Mouse (Mus musculus): ENCODE results near the gene Ccdc171. TPM values are rescaled to one million over a fixed set of nuclear protein-coding genes. Genes with fewer than 3 reads are reported as not detected.
"Not testable (repeated sequence)": the region's sequence is repeated elsewhere in the genome, so short reads cannot be mapped to it uniquely, and the experiment has no call there.

Ccdc171 gene
- 1 to 10 TPM; 3.1 to 3.9 TPM for total RNA-seq (2021)
- long read RNA-seq, partial matches to known transcripts: 0 of 3 reads
- long read RNA-seq, other reads (novel, unspliced or antisense): 3 of 3 reads

DNA sequence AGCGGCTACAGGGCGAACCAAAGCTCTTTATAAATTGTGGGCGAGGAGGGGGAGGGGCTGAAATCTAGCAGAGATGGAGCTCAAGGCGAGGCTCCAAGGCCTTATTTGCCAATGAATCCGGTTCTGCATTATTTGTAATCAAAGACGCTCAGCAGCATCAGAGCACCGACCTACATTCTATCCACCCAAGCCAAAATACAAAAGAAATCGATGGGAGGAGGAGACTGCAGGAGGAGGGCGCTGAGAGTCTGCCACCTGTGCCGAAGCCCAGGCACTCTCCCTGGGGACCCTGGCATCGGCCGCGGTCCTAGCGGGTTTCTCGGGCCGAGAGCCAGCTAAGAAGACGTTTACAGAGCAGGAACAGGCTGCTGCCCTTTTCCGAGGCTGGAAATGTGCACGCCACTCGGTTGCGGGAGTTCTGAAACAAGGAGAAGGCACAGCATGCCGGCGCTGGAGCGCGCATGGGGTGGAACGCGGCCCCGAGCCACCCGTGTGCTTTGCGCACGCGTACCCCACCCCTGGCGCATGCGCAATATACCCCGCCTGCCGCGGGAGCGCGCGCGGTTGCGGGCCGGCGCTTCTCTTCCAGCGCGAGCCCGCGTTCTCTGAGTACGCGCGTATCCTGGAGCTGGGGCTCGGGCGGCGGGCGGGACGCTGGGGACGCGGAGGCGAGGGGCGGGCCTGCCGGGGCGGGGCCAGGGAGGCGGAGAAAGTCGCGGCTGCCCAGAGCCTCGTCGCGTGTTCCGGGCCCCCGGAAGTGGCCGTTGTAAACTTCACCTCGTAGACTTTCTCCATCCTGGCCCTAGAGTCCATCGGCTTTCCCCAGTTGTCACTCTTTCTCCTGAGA is at the start of gene Ccdc171:
Gene Ccdc171, plus strand, starts transcription at position 703 of the 847 bp plus-strand sequence.
- peak; percentile 91 to 96 for DNase-seq (ENCODE audit: low spot score in 2 of 2)

DNA sequence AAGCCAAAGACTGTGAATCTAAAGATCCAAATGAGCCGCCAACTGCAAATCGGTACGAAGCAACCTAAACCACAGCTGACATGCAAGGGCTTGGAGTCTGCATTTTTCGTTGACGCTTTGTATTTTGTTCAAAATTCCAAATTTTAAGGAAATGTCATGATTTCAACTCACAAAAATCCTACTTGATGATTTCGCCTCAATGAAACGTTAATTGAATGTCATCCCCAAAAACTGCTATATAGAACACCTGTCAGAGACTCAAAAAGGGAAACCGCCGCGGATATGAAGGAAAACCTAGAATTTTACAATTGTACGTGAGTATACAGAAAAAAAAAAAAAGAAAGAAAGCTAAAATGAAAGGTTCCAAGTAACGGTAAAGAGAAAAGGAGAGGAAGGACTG is 40.1 kb upstream of the Ccdc171 start:
- no peak for DNase-seq (ENCODE audit: low spot score in 2 of 2)

DNA sequence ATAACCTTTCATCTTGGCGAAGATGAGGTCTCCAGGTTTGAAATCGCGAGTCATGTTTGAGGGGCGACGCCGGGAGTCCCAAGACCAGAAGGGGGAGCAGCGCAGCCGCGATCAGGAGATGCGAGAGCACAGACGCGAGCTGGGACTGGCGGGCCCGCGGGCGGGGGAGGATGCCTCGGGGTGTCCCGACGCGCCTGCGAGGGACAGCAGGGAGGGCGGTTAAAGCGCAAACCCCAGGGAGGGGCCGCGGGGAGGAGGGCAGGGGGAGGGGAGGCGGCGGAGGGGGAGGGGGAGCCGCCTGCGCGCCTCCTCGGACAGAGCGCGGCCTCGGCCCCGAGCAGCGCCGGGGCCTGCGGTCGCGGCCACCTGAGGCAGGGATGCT is 39.6 kb upstream of the Ccdc171 start:
- DNase-seq (ENCODE audit: low spot score in 2 of 2): peak; percentile 85 to 92

DNA sequence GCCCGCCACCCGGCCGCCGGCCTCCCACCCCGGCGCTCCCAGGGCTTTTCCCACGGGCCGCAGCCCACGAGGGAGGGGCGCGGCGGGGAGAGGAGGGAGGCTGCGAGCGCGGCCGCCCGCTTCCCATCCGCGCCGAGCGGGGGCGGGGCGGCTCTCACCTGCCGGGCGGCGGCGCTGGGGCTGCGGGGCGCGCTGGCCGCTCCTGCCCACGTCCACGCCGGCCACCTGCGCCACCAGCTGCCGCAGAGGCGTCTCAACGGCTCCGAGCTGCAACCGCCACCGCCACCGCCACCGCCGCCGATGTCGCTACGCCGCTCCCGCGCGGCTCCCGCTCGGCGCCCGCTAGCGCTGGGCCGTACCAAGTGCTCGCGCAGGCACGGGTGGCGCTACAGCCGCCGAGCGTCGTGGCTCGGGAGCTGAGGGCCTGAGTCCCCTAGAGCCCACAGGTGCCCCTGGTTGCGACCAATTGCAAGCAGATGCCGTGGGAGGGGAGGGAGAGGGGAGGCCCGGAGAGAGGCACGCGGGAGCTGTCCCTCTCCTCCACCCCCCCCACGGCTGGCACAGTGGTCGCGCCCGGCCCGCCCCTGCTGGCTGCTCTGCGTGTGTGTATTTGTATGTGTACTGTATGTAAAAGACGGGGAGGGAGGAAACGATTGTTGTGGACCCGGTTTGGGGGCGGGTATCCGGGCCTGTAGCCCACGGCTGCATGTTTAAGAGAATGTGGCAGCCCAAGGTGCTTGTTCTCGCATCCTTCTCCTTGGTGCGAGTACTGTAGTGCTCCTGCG is 39.0 kb upstream of the Ccdc171 start, which contains the start of gene Psip1:
Gene Psip1, minus strand, starts transcription at position 343 of the 785 bp plus-strand sequence.
- DNase-seq (ENCODE audit: low spot score in 2 of 2): peak; percentile 92 to 93

DNA sequence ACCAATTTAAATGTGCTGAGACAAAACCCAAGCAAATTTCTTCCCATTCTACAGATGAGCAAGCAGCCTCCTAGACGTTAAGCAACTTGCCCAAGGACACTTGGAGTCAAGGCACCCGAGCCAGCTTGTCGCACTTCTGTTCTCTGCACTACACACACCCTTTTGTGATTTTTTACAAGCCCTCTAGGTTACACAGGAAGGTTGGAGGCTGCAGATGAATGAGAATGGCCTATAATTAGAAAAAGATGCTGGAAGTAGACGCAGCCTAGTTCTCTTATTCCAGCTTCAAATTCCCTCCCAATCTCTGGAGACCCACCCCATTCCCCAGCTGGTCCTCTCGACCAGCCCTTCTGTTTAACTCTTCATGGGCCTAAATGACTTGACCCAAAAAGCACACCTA is 36.2 kb upstream of the Ccdc171 start:
- no peak for DNase-seq (ENCODE audit: low spot score in 2 of 2)

DNA sequence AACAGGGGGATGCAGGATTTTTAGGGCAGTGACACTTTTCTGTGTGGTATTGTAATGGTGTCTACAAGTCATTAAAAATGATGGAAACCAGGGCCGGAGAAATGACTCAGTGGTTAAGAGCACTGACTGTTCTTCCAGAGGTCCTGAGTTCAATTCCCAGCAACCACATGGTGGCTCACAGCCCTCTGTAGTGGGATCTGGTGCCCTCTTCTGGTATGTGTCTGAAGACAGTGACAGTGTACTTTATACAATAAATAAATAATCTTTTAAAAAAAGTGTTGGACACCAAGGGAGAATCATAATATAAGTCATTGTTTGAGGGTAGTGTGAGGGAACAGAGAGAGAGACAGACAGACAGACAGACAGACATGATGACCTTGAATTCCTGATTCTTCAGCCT is 32.2 kb upstream of the Ccdc171 start:
- DNase-seq (ENCODE audit: low spot score in 2 of 2): no peak

DNA sequence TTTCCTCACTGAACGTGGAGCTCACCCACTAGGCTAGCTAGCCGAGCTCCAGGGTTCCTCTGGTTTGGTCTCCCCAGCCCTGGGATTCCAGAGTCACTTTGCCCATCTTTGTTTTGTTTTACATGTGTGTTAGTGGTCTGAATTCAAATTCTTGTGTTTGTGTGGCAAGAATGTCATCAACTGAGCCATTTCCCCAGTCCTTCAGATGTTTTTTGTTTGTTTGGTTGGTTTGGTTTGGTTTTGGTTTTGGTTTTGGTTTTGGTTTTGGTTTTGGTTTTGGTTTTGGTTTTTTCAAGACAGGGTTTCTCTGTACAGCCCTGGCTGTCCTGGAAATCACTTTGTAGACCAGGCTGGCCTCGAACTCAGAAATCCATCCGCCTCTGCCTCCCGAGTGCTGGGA is 28.3 kb upstream of the Ccdc171 start:
- DNase-seq (ENCODE audit: low spot score in 2 of 2): not testable (repeated sequence)

DNA sequence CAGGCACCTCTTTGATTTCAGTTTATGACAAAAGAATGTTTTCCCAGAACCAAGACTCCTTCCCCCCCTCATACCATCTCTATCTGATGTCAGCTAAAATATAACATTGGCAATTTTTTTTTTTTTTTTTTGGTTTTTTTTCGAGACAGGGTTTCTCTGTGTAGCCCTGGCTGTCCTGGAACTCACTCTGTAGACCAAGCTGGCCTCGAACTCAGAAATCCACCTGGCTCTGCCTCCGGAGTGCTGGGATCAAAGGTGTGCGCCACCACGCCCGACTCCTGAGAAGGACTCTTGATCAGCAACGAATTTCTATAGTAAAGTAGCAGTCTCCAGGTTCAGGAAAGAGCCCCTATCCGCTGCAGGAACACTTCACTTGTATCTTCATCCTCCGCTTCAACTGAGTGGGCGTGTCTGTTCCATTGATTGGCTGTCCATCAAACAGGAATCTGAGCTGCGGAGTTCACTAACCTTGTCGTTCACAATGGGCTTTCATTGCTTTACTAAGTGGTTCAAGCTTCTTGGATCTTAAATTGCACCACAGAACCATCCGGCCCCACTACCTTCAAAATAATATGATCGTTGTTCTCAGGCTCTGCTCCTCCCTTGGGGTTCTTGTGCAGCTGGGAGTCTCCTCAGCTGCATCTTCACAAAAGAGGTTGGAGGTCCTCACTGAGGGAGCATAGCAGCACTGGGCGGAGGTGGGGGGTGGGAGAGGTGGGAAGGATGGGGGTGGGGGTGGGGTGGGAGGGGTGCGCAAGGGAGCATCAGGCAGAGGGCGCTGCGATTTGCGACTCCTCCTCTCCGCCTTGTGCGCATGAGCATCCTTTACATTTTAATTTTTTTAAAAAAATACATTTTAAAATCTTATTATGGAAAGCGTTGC is 24.9 kb upstream of the Ccdc171 start:
- peak; percentile 15 to 26 for DNase-seq (ENCODE audit: low spot score in 2 of 2)

DNA sequence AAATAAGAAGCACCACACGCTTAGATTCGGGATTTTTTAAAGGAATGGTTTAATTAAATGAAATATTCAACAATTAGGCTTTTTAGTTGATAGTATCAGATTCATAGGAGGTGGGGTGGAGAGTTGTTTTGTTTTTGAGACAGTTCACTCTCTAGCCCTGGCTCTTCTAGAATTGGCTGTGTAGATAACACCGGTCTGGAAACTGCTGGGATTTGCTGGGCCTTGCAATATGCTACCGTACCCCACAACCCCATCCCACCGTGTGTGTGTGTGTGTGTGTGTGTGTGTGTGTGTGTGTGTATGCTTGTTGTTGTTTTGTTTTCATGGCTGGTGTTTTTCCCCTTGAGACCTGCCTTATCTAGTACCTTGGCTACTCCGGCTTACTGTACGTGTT is 24.3 kb upstream of the Ccdc171 start:
- no peak for DNase-seq (ENCODE audit: low spot score in 2 of 2)

DNA sequence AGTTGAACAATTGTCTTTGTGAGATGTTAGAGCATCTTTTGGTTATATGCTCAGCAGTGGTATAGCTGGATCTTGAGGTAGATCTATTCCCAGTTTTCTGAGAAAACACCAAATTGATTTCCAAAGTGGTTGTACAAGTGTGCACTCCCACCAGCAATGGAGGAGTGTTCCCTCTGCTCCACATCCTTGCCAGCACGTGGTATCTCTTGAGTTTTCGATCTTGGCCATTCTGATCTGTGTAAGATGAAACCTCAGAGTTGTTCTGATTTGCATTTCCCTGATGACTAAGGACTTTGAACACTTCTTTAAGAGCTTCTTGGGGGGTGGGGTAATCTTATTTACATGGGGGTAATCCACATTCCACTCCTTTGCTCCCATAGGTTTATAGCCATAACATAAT is 15.7 kb upstream of the Ccdc171 start:
- no peak for DNase-seq (ENCODE audit: low spot score in 2 of 2)

DNA sequence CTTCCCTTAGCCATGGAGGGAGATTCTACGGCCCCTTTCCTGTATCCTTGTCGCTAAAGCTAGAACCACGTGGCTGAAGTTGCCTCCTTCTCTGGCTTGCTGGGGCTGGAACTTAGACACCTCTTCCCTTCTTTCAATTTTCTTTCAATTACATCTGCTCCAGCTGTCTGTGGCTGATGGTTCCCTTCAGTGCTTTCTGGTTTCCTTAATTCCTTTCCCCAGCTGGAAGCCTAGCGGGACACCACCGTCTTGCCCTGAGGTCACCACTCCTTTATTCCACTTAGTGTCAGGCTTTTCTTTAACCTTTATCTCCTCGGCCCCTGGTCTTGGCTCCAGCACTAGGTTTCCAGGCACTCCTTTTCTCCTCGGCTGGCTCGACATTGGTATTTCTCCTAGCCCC is 14.3 kb upstream of the Ccdc171 start:
- no peak for DNase-seq (ENCODE audit: low spot score in 2 of 2)

DNA sequence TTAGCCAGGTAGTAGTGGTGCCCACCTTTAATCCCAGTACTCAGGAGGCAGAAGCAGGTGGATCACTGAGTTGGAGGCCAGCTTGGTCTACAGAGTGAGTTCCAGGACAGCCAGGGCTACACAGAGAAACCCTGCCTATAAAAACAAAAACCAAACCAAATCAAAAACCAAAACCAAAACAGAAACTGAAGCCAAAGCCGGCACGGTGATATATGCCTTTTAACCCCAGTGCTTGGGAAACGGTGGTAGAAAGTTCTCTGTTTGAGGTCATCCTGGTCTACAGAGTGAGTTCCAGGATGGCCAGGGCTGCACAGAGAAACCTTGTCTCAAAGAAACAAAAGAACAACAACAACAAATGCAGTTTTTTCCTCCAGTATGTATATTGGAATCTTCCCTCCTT is 13.1 kb upstream of the Ccdc171 start:
- DNase-seq (ENCODE audit: low spot score in 2 of 2): no peak

DNA sequence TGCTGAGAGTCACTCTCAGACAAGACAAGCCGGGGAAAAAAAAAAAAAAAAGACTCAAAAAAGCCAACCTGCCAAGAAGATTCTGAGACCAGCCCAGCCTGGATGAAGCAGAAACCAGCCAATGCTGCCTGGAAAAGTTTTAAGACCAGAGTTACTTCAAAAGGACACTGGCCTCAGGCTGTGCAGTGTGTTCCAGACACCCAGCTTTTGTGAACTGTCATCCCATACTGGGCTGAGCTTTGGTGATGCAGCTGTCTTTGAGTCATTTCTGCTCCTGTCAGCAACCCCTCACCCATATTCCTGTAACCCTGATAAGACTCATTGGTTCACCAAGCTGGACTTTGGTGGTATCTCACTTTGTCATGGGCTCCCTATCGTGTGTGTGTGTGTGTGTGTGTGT is 12.7 kb upstream of the Ccdc171 start:
- no peak for DNase-seq (ENCODE audit: low spot score in 2 of 2)

DNA sequence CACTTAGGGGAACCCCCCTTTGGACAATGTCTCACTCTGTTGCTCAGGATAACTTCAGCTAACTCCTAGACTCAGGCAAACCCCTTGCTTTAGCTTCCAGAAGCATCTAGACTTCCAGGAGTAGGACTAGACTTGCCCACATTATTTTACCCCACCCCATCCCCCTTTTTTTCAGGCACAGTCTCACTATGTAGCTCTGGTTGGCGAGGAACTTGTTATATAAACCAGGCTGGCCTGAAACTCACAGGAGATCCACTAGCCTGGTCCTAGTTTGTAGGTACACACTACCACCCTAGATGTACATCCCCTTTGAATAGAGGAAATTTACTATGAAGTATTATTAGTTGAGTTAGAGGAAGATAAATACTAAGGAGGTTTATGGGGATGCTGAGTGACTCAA is 11.2 kb upstream of the Ccdc171 start:
- no peak for DNase-seq (ENCODE audit: low spot score in 2 of 2)

DNA sequence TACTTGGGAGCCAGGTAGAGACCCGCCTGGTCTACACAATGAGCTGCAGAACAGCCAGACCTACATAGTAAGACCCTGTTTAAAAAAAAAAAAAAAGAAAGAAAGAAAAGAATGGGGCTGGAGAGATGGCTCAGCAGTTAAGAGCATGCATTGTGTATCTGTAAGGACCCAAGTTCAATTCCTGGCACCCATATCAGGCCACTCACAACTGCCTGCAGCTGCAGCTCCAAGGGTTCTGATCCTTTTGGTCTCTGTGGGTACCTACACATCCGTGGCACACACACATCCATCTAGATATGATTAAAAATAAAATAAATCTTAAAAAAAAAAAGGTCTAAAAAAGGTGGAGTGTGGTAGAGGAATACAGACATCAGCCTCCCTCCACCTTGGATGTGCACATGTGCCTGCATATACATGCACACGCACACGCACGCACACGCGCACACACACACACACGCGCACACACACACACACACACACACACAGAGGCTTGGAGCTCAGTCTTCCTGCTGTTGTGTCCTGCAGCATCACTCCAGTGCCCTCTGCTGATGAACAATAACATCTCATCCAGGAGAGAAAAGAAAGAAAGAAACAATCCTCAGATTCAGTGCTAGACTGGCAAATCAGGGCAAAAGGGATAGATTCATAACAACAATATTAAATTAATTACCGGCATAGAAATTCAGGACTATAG is 10.2 kb upstream of the Ccdc171 start:
- DNase-seq (ENCODE audit: low spot score in 2 of 2): peak; percentile 14 to 15

DNA sequence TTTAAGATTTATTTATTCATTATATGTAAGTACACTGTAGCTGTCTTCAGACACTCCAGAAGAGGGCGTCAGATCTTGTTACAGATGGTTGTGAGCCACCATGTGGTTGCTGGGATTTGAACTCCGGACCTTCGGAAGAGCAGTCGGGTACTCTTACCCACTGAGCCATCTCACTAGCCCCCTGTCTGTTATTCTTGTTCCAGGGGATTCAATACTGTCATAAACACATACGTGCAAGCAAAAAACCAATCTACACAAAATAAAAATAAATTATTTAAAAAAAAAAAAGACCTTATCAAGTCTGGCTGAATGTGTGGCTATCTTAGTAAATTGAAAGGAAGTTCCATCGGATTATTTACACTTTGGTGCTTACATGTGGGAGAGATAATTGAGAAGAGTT is 9.2 kb upstream of the Ccdc171 start:
- not testable (repeated sequence) for DNase-seq (ENCODE audit: low spot score in 2 of 2)

DNA sequence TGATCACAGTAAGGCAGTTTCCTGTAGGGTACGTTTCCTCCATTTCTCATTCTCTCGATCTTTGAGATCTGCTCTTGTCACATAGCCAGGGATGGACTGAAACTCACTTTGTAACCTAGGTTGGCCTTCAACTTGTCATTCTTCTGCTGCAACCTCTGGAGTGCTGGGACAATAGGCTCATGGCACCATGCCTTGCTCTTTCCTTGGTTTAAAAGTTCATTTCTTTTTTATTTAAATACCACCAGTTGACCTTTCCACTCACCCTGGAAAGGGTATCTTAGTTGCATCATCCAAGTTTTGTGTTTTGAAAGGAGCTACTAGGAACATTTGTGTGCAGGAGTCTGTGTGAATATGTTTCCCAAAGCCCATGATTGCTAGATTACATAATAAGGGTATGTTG is 6.2 kb upstream of the Ccdc171 start:
- no peak for DNase-seq (ENCODE audit: low spot score in 2 of 2)

DNA sequence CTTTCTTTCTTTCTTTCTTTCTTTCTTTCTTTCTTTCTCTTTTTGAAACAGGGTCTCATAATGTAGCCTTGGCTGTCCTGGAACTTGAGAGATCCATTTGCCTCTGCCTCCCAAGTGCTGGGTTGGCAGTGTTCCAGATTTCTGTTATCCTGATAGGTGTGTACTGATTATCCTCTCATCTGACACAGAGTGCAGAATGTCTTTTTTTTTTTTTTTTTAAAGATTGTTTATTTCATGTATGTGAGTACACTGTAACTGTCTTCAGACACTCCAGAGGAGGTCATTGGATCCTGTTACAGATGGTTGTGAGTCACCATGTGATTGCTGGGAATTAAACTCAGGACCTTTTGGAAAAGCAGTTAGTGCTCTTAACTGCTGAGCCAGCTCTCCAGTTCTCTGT is 5.5 kb upstream of the Ccdc171 start:
- no peak for DNase-seq (ENCODE audit: low spot score in 2 of 2)

DNA sequence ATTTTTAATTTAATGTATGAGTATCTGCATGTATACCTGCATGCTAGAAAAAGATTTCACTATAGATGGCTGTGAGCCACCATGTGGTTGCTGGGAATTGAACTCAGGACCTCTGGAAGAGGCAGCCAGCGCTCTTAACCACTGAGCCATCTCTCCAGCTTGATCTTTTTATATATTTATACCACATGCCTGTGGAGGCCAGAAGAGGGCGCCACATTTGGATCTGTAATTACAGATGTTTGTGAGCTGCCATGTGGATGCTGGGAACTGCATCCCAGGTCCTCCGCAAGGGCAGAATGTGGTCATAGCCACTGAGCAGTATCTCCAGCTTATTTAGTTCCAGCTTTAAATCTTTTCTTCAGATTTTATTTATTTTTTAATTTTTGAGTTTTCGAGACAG is 5.0 kb upstream of the Ccdc171 start:
- DNase-seq (ENCODE audit: low spot score in 2 of 2): no peak

DNA sequence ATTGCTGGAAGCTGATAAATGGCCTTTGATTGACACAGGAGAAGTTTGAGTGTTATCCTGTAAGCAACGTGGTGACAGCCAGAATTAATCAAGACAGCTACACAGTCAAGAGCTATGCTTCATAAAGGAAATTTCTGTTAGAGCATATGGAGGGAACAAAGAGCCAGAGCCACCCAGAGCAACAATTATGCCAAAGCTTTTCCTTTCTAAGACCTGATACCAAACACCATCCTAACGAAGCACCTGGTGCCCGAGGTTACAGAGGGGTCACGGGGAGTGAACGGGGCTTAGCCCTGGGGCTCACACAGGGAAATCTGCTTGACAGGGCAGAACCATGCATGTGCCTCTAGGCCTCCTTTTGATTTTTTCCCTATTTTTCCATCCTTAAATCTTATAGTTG is 3.3 kb upstream of the Ccdc171 start:
- DNase-seq (ENCODE audit: low spot score in 2 of 2): no peak

DNA sequence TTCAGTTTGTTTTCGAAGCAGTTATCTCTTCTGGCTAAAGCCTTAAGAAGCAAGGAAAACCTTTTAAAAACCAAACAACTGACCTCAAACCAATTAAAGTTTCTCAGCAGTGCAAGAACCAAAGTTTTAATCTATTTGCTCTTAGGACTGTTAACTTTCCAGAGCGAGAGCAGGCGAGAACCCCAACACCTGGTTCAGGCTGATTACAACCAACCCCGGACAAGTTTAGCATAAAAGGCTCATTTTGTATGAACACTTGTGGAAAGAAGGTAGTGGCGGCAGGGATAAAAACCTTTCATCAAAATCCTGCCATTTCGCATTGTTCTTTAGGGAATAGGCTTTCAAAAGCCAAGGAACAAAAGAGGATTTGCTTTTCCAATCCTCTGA is 896 bp upstream of the Ccdc171 start:
- DNase-seq (ENCODE audit: low spot score in 2 of 2): no peak
